Mouse (Mus musculus): Measurements from ENCODE around the gene Unc119b. TPM values are rescaled to one million over a fixed set of nuclear protein-coding genes. Genes with fewer than 3 reads are reported as not detected.

Gene Unc119b
- polyA plus RNA-seq, 1 experiment from 2014 or later, result 10.1 TPM

- no peak for ATAC-seq
- H3K27me3 ChIP-seq (replicated peaks; ENCODE audit: control insufficient read depth, insufficient read depth, low read length), result no peaks in the 10 kb centered on the region
- peak overlapping the region; percentile 95 for H3K27ac ChIP-seq (ENCODE audit: low read depth, low read length)
- H3K36me3 ChIP-seq (ENCODE audit: control insufficient read depth, insufficient read depth), result no peaks in the 10 kb centered on the region
- peaks cover 3% of the 10 kb centered on the region for H3K4me1 ChIP-seq (replicated peaks; ENCODE audit: control insufficient read depth, insufficient read depth, low read length)
- no peak for TF ChIP-seq CTCF (IDR thresholded peaks at IDR 0.05; ENCODE audit: low read depth)
- peak overlapping the region; percentile 99 for H3K9ac ChIP-seq (ENCODE audit: low read depth, low read length)
- H3K9me3 ChIP-seq (ENCODE audit: control insufficient read depth), result no peaks in the 10 kb centered on the region
- peak overlapping the region; percentile 90 for H3K4me2 ChIP-seq (replicated peaks; ENCODE audit: low read depth)
- WGBS, result 29% methylated on average over 12 of the region's 12 CpGs
- H3K4me3 ChIP-seq (ENCODE audit: low read depth, low read length), result peak overlapping the region; percentile 99
Observed at GRCm38 (mm10) chr5:115159165-115159564, 24.4 kb upstream of the Unc119b start.

- Histone ChIP-seq H3K4me3 (ENCODE audit: low read depth, low read length) (peak within 1 kb of the TSS; percentile 99), H3K27me3 (replicated peaks; ENCODE audit: control insufficient read depth, insufficient read depth, low read length) (no peaks in the 10 kb centered on the region), H3K27ac (ENCODE audit: low read depth, low read length) (peak within 1 kb of the TSS; percentile 95), H3K9me3 (ENCODE audit: control insufficient read depth) (no peaks in the 10 kb centered on the region), H3K36me3 (ENCODE audit: control insufficient read depth, insufficient read depth) (no peaks in the 10 kb centered on the region), H3K4me2 (replicated peaks; ENCODE audit: low read depth) (peak within 1 kb of the TSS; percentile 90), H3K4me1 (replicated peaks; ENCODE audit: control insufficient read depth, insufficient read depth, low read length) (peaks cover 3% of the 10 kb centered on the region), H3K9ac (ENCODE audit: low read depth, low read length) (peak within 1 kb of the TSS; percentile 99)
- TF ChIP-seq CTCF (IDR thresholded peaks at IDR 0.05; ENCODE audit: low read depth), result peak; percentile 25; the same call in 1 of the 2 replicates
- under 1% methylated on average over 72 of the region's 78 CpGs for WGBS
- peak; percentile 94 for ATAC-seq
Observed at GRCm38 (mm10) chr5:115158040-115158983, 23.5 kb upstream of the Unc119b start, which contains the start of gene Mlec. Gene Mlec (minus strand): TSS chr5:115158179.

GRCm38 (mm10) chr5:115156933-115157589 lies 22.3 kb upstream of the Unc119b start:
- under 1% methylated on average over 26 of the region's 26 CpGs for WGBS
- peak overlapping the region; percentile 95 for H3K27ac ChIP-seq (ENCODE audit: low read depth, low read length)
- peak overlapping the region; percentile 90 for H3K4me2 ChIP-seq (replicated peaks; ENCODE audit: low read depth)
- H3K9ac ChIP-seq (ENCODE audit: low read depth, low read length), result peak overlapping the region; percentile 99
- peak overlapping the region; percentile 99 for H3K4me3 ChIP-seq (ENCODE audit: low read depth, low read length)
- H3K36me3 ChIP-seq (ENCODE audit: control insufficient read depth, insufficient read depth), result no peaks in the 10 kb centered on the region
- peaks cover 3% of the 10 kb centered on the region for H3K4me1 ChIP-seq (replicated peaks; ENCODE audit: control insufficient read depth, insufficient read depth, low read length)
- no peak for TF ChIP-seq CTCF (IDR thresholded peaks at IDR 0.05; ENCODE audit: low read depth)
- no peaks in the 10 kb centered on the region for H3K9me3 ChIP-seq (ENCODE audit: control insufficient read depth)
- no peak for ATAC-seq
- H3K27me3 ChIP-seq (replicated peaks; ENCODE audit: control insufficient read depth, insufficient read depth, low read length), result no peaks in the 10 kb centered on the region

- TF ChIP-seq CTCF (IDR thresholded peaks at IDR 0.05; ENCODE audit: low read depth), result no peak
- Histone ChIP-seq H3K9me3 (ENCODE audit: control insufficient read depth) (no peaks in the 10 kb centered on the region), H3K4me1 (replicated peaks; ENCODE audit: control insufficient read depth, insufficient read depth, low read length) (peaks cover 3% of the 10 kb centered on the region), H3K4me2 (replicated peaks; ENCODE audit: low read depth) (peak overlapping the region; percentile 90), H3K4me3 (ENCODE audit: low read depth, low read length) (peak overlapping the region; percentile 99), H3K27me3 (replicated peaks; ENCODE audit: control insufficient read depth, insufficient read depth, low read length) (no peaks in the 10 kb centered on the region), H3K36me3 (ENCODE audit: control insufficient read depth, insufficient read depth) (no peaks in the 10 kb centered on the region), H3K27ac (ENCODE audit: low read depth, low read length) (peak overlapping the region; percentile 95), H3K9ac (ENCODE audit: low read depth, low read length) (peak overlapping the region; percentile 99)
- ATAC-seq, result no peak
- WGBS, result 19% methylated on average over 7 of the region's 7 CpGs
Observed at GRCm38 (mm10) chr5:115156401-115156800, 21.6 kb upstream of the Unc119b start.

- Histone ChIP-seq H3K27me3 (replicated peaks; ENCODE audit: control insufficient read depth, insufficient read depth, low read length) (no peaks in the 10 kb centered on the region), H3K9ac (ENCODE audit: low read depth, low read length) (peak overlapping the region; percentile 99; the same call in 1 of the 2 replicates), H3K4me1 (replicated peaks; ENCODE audit: control insufficient read depth, insufficient read depth, low read length) (peaks cover 3% of the 10 kb centered on the region), H3K4me3 (ENCODE audit: low read depth, low read length) (peak overlapping the region; percentile 99), H3K36me3 (ENCODE audit: control insufficient read depth, insufficient read depth) (peaks cover 1% of the 10 kb centered on the region; the same call in 1 of the 2 replicates), H3K9me3 (ENCODE audit: control insufficient read depth) (no peaks in the 10 kb centered on the region), H3K27ac (ENCODE audit: low read depth, low read length) (peak overlapping the region; percentile 95), H3K4me2 (replicated peaks; ENCODE audit: low read depth) (peak overlapping the region; percentile 90)
- TF ChIP-seq CTCF (IDR thresholded peaks at IDR 0.05; ENCODE audit: low read depth), result no peak
- ATAC-seq, result peak; percentile 63
- 20% methylated on average over 5 of the region's 5 CpGs for WGBS
Observed at GRCm38 (mm10) chr5:115155831-115156230, 21.1 kb upstream of the Unc119b start.

GRCm38 (mm10) chr5:115155156-115155631 lies 20.4 kb upstream of the Unc119b start:
- peak overlapping the region; percentile 90 for H3K4me2 ChIP-seq (replicated peaks; ENCODE audit: low read depth)
- no peak for TF ChIP-seq CTCF (IDR thresholded peaks at IDR 0.05; ENCODE audit: low read depth)
- peak overlapping the region; percentile 99 for H3K4me3 ChIP-seq (ENCODE audit: low read depth, low read length)
- H3K27ac ChIP-seq (ENCODE audit: low read depth, low read length), result peak overlapping the region; percentile 95
- WGBS, result 21% methylated on average over 13 of the region's 13 CpGs
- no peak overlapping the region for H3K9ac ChIP-seq (ENCODE audit: low read depth, low read length)
- no peaks in the 10 kb centered on the region for H3K9me3 ChIP-seq (ENCODE audit: control insufficient read depth)
- peaks cover 8% of the 10 kb centered on the region for H3K36me3 ChIP-seq (ENCODE audit: control insufficient read depth, insufficient read depth)
- no peaks in the 10 kb centered on the region for H3K27me3 ChIP-seq (replicated peaks; ENCODE audit: control insufficient read depth, insufficient read depth, low read length)
- ATAC-seq, result no peak
- H3K4me1 ChIP-seq (replicated peaks; ENCODE audit: control insufficient read depth, insufficient read depth, low read length), result no peaks in the 10 kb centered on the region; the same call in none of the 2 replicates
